Mouse (Mus musculus): Measurements from ENCODE around the gene Ereg. TPM values are rescaled to one million over a fixed set of nuclear protein-coding genes. Genes with fewer than 3 reads are reported as not detected.

Gene Ereg
- total RNA-seq (2015) (not detected in 2 replicates), total RNA-seq (2017) (not detected in 2 replicates)

DNA sequence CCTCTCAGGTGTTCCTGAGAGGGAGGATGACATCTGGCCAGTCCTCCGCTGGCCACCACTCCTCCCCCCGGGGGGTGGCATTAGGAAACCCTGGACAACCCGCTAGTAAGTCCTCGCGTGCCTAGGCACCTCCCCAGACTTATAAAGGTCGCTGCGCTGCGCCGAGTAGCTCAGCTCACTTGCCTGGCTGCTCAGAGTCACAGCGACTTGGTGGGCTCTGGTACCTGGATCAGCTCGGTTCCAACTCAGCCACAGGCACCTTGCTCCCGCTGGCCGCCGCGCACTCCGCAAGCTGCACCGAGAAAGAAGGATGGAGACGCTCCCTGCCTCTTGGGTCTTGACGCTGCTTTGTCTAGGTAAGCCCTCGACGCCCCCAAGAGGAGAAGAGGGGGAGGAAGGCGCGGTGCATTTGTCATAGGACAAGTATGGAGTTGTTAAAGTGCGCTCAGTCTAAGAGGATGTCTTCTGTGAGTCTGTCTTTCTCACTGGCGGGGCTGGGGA lies at the start of gene Ereg:
TSS of gene Ereg (plus strand) at position 173 of the 501 bp plus-strand sequence.
- ATAC-seq (ENCODE audit: poor library complexity, severe bottlenecking) = no peak

DNA sequence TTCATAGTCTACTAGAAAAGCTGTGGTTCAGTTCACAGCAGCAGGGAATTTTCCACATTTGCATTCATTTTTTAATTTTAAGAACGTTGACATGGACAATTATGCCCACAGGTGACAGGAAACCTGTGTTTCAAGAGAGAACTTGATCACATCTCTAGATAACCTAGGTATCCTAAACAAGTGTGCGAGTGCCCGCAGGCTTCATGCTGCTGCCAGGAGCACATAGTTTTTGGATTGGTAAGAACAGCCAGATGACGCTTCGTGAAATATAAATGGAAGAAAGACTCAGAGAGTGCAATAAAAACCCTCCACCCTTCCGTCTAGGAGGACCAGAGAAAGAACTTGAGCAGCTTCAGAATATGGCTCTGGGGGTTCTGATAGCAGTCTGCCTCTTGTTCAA lies 47.3 kb upstream of the Ereg start, which contains the start of gene Epgn:
TSS of gene Epgn (plus strand) at position 301 of the 400 bp plus-strand sequence.
- ATAC-seq (ENCODE audit: poor library complexity, severe bottlenecking) = no peak

DNA sequence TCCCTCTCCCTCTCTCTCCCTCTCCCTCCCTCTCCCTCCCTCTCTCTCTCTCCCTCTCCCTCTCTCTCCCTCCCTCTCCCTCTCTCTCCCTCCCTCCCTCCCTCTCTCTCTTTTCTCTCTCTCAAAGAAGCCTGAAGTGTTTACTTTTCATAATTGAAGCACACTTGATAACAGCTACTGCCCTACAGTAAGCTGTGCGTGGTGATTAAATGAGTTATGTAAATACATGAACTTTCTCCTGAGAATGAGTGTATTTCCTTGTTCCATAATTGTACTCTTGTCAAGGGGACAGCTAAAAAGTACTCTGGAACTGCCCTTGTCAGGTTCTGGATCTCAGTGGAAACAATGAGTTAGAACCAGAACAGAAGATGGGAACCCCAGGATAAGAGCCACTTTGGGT lies 46.6 kb upstream of the Ereg start:
- ATAC-seq (ENCODE audit: poor library complexity, severe bottlenecking) = no peak

DNA sequence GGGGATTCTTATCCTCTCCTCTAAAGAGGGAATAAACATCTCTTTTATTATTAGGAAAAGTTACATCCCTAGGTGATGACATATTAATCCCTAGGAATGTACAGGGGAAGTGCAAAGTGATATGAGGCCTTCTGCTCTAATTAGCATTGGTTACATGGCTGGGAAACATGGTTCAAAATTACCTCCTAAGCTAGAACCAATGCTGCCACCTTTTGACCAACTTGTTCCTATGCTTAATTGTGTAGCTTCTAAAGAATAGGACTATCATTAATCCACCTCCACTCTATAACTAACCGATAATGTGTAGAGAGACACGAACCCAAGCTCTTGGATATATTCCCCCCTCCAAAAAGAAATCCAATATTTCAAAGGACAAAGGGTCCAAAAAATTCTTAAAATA lies 43.8 kb upstream of the Ereg start:
- no peak for ATAC-seq (ENCODE audit: poor library complexity, severe bottlenecking)

DNA sequence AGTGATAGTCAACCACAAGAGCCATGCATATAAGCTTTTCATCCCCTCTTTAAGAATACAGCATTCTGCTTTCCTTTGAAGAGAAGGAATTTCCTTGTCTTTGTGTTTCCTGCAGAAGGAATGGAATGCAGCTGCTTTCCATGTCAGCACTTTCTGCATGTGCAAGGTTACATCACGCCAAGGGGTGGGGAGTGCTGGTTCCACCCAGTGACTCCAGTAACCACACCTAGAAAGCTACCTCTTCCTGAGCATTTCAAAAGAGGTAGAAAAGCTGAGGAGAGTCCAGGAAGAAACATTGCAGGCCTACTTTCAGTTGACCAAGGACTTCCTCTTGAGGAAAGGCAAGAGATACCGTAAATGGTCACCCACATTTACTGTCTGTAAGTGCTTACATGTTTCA lies 39.1 kb upstream of the Ereg start:
- ATAC-seq (ENCODE audit: poor library complexity, severe bottlenecking) = peak; percentile 62

DNA sequence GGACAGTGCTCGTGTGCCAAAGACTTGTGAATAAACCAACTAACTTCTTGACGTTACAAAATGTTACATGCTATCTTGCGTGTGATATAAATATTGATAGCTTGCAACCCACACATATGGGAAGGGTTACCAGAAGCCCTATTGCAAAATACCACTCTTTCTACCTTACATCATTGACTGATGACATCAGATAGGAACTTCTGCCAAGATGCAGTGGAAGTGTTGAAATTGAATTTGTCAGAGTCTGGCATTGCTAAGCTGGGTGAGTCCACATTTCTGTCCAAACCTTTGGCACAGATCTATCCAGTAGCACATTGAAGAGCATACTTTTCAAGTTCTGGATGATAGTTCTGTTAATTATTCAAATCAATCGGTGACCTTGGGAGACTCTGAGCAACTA lies 37.8 kb upstream of the Ereg start:
- peak; percentile 69 for ATAC-seq (ENCODE audit: poor library complexity, severe bottlenecking)

DNA sequence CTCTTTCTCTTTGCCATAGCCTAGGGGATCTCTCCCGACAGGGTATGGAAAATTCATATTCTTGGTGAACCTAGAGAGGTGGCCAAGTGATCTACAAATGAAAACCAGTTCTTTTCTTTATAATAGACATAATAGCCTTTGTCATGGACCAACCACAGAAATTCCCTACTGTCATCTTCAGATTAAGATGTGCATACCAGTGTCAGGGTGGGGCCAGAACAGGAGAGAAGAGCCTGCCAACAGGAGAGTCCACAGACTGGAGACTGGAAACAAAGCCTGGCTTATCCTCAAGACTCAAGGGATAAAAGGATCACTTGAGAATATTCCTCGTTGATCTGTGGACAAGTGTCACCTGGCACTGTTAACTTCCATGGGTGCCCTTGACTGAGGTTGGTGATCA lies 36.7 kb upstream of the Ereg start:
- ATAC-seq (ENCODE audit: poor library complexity, severe bottlenecking) = no peak

DNA sequence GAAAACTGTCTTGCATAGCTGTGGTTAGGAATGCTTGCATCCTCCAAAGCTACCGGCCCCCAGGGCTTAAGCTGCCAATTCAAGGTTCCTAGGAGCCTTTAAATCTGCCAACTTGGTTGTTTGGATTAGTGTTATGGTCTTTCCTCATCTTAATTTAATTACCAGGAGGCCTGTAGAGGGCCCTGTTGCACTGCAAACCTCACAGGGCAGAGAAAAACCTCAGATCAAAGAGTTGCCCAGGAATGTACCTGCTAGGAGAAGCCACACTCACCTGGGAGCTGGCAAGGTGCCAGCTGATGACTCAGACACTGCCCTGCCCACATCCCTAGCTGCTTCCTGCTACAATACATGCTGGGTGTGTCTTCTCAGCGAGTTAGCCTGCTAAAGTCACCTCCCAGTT lies 35.9 kb upstream of the Ereg start:
- peak; percentile 22 for ATAC-seq (ENCODE audit: poor library complexity, severe bottlenecking)

DNA sequence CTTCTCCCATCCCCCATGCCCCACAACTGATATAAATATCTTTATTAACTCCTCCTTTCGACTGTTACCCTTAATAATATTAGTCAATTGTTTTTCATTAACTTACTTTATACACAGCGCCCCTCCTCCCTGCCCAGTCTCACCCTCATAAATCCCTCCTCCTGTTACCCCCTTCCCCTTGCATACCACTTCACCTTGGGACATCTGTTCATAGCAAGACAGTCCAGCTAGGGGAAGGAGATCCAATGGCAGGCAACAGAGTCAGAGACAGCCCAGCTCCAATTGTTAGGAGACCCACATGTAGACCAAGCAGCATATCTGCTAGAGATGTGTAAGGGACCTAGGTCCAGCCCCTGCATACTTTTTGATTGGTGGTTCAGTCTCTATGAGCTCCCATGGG lies 35.5 kb upstream of the Ereg start:
- no peak for ATAC-seq (ENCODE audit: poor library complexity, severe bottlenecking)

DNA sequence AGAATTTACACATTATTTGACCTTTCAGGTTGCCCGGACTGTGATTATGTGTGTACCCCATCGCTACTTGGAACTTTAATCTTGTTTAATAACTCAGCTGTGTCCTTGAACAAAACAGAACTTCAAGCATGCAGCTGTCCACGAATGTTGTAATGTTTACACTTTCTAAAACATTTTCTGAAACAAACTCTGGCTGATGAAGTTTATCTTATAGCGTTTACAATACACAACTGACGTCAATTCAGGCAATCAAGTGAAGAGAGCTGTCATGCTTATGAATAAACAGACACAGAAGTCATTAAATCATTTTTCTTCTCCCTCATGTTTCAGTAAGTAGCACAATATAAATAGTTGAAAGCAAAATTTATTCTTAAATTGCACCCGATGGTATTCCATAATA lies 26.4 kb upstream of the Ereg start:
- ATAC-seq (ENCODE audit: poor library complexity, severe bottlenecking) = no peak

DNA sequence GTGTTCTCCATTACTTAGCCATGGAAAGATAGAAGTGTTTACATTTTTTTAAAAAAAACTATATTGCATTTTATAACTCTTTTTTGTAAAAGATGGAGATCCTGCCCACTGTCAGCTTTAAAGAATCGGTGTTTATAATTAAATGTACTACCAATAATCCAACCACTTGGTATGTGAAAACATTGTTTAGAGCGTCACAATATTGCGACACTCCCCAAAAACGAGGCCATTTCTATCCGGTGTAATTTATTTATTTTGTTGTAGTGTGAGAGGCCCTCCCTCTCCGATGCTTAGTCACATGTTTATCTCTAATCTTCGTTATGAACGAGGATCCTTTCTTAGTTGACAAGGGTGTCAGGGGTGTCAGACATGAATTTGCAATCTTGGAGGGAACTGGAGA lies 26.0 kb upstream of the Ereg start:
- no peak for ATAC-seq (ENCODE audit: poor library complexity, severe bottlenecking)

DNA sequence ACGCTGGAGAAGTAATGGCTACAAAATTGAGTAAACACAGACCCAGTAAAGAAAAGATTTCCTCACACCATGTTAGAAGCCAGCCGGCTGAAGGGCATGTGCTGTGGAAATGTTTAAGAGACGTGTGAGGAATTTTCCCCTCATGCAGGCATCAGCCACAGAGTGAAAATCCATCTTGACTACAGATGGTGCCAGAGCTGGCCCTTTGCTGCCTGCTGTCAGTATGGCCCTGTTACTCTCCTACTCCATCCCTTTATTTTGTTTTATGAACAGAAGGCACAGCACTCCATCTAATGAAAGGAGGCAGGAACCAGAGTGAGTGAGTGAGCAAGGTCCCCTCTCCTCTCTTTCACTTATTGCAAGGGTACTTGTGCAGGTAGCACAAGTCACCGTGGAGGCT lies 2.1 kb upstream of the Ereg start:
- no peak for ATAC-seq (ENCODE audit: poor library complexity, severe bottlenecking)

DNA sequence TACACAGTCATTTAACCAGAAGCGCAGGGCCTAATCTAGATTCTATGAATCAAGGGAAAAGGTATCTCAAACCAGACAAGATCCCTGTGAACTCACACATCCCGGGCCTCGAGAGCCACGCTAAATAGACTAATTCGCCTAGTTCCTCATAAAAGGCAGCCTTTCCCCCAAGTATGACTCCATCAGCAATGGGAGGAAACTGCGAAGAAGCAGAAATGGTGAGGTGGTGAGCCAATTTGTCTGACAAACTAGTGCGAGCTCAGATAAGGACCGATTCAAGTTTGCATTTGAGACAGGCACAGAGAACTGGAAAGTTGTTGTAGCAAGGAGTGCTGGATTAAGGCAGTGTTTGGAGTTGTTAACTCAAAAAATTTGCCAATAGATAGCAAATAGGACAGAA lies 796 bp upstream of the Ereg start:
- no peak for ATAC-seq (ENCODE audit: poor library complexity, severe bottlenecking)

DNA sequence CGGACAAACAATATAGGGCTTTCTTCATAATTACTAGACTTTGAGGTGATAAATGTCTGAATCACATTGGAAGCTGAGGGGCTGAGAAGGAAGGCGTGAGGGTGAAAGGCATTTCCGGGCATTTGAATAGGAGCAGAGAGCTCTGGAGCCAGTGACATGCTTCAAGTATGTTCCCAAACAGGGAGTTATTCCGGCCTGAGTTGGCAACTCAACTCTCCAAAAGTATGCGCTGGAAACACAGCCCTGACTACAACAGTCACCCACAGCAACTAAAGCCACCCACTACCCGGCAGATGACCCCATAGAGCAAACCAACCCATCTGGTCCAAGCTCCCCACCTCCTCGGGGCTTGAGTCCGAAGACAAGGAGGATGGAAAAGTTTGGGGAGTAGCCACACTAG lies 396 bp upstream of the Ereg start:
- ATAC-seq (ENCODE audit: poor library complexity, severe bottlenecking) = no peak

DNA sequence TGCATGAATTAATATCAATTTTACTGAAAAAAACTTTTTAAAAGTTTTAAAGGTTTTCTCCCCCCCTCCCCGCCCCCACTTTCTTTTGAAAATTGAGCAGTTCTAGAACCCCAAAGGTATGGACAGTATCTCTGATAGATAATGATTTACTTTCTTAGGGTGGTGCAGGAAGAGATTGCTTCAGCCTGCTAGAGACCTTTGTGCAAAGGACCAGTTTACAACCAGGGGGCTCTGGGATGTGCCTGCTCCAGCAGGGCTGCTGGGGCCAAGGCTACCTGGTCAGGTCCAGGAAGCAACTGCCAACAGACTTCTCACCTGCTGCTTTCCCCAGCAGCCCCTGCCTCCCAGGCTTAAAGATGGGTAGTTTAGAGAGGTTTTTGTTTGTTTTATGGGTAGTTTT lies 599 bp downstream of the Ereg start:
- no peak for ATAC-seq (ENCODE audit: poor library complexity, severe bottlenecking)

DNA sequence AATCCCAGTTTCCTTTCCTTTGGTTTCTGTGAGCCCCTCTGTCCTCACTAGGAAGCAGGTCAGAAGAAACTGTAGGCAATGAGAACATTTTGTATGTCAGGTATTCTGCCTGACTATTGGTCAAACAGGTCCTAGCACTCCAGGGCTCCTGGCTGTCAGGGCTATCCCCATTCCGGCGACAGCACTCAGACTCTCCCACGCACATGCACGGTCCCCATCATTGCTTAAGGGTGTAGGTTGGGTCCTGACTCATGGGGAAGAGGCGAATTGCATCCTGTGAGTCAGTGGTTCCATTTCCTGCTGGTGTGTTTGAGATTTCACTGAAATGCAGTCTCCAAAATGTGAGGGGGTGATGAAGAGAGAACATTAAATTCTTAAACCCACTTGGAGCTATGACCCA lies 8.6 kb downstream of the Ereg start:
- ATAC-seq (ENCODE audit: poor library complexity, severe bottlenecking) = no peak

DNA sequence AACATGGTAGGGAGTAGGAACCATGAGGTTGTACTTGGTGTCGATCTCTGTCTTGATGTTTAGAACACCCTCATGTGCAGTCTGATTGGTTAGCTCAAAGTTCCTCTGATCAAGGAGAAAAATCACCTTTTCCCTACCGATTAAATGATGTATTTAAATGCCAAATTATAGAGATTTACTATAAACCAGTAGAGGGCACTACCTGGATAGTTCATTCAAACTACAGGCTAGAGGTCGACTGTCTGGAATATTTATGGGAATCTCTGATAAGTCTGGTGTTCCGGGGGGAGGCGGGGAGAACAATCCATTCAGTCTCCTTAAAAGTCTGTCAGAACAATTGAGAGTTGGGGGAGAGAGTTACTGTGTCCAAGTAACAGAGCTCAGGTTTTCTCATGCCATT lies 10.9 kb downstream of the Ereg start:
- ATAC-seq (ENCODE audit: poor library complexity, severe bottlenecking) = no peak

DNA sequence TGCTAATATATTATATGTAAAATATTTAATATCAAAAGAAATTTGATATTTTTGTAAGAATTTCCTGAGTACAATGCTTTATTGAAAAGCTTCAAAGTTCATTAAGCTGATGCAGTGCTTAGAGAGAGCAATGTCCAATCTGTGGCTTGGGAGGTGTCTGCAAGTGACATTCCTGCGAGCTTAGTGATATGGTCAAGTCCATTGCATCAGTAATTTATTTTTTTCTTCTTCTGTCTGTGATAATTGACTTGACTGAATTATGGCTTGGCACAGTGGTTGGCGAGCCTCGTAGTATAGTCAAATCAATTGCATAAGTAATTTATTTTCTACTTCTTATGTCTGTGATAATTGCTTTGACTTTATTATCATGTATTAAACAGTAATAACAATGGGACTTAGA lies 15.9 kb downstream of the Ereg start:
- no peak for ATAC-seq (ENCODE audit: poor library complexity, severe bottlenecking)

DNA sequence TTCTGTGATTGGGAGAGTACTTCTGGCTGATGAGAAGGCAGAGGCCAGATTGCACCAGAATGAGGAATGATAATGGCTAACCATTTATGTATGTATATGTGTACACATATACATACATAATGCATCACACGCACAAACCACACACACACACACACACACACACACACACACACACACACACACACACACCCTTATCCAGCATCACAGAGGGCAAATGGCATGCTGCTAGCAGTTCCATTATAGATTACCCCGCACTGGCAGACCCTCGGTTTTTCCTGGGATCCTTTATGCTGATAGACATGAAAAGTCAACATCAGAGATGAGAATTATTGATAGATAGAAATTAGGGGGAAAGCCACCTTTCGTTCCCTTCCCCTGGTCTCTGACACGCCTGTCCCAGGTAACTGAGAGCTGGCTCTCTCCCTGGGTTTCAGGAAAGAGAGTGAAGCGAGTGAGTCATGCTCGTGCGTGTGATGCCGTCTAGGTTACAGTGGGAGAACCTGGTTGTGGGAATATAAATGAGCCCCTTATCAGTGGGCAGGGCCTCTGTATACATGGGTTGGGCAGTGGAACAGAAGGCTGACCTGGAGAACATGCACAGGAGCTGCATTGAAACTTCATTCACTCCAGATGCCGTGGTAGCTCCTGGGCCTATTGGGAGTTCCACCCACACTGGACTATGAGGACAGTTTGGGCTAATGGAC lies 23.6 kb downstream of the Ereg start:
- ATAC-seq (ENCODE audit: poor library complexity, severe bottlenecking) = no peak

DNA sequence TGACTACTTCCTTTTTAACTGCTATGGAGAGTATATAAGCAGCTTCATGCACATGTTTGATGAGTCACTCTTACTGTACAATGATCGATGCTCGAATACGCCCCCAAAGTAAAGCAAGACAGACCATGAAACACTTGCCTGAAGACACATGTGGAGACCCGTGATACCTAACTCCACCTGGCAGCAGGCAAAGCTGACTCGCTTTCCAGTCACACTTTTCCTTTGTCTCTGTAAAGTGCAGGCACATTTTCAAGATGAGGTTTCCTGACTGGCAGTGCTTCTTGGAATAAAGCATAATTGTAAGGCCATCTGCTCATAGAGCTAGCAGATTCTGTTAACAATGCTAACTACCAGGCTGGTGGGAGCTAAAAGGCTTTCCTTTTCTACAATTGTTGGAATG lies 27.3 kb downstream of the Ereg start:
- ATAC-seq (ENCODE audit: poor library complexity, severe bottlenecking) = no peak

DNA sequence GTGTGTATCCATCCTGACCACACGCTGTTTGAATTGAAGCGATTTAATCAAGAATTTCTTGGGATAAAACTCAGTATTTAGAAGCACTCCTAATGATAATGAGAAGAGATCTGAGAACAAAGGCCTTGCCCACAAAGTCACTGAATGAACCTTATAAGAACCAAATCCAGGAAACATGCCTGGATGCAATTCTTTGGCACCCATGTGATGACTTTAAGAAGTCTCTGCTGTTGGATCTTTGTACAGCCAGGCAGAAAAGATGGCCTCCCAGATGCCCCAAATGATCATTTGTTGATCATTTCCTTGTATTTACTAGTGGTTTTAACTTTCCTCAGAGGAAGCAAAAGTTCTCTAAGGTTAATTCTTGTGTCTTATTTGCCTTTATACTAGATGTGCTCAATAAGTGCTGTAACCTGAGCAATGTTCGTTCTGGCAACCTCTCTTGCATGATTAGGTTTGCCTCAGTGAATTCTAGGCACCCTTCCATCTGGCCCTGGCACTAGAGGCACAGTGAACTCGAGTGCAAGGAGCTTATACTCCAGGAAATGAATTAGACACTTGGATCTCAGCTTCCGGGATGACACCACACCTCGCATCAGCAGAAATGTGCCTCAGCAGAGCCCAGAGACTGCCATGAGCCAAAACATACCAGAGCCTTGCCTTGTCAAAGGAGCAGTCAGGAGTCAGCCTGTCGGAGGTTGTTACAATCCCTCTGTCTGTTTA lies 29.7 kb downstream of the Ereg start:
- no peak for ATAC-seq (ENCODE audit: poor library complexity, severe bottlenecking)

DNA sequence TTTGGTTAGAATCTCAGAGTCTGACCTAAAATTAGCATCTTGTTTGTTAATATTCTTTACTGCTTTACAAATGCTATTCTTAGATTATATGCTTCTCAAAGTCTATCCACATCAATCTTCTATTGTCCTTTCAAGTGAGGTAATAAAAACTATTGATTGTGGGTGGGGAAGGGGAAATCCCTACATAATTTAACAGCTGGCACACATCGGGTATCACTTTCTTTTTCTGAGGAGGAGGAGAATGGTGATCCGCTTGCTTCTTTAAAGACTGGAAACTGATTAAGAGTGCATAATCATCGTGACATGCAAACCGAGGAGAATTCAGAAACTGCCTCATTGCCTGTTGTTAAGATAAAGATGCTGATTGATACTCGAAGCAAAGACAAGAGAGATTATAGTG lies 31.8 kb downstream of the Ereg start:
- no peak for ATAC-seq (ENCODE audit: poor library complexity, severe bottlenecking)
